Mouse (Mus musculus): ENCODE measurements around the gene Gm10490.

- TF ChIP-seq CTCF (IDR thresholded peaks at IDR 0.05; ENCODE audit: low read depth, low read length) (no peak), POLR2AphosphoS5 (IDR thresholded peaks at IDR 0.05; ENCODE audit: insufficient replicate concordance, low read depth, low read length) (no peak), TAL1 (conservative IDR thresholded peaks at IDR 0.05; ENCODE audit: low read depth, low read length) (no peak)
These were observed 46.2 kb upstream of the Gm10490 start for GRCm38 (mm10) chrX:7863181-7863580.

Measured in G1E (cell line).